Mouse (Mus musculus): ENCODE data around the gene Slc16a1. TPM values are rescaled to one million over a fixed set of nuclear protein-coding genes. Genes with fewer than 3 reads are reported as not detected.
A peak's percentile ranks its signal among the peaks of the same experiment; 100 is the strongest.

The Slc16a1 gene
- polyA plus RNA-seq, 1 experiment from 2014 or later, result 44.0 TPM

DNA sequence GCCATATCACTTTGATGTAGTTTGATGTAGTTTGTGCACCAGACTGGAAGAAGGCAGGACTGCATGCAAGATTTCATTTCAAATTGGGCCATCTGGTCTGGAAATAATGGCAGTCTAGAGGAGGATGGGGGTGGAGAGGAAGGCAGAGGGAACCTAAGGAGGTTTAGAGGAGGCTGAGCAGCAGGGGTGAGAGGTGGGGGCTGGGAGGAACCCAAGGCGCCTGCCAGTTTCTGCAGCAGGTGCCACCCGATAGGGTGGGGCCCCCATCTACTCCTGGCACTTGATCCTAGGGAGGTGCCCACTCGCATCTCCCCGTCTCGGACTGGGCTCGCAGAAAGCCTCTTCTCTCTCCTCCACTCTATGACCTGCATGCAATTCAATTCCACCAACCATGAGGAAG is 33.1 kb downstream of the Slc16a1 start:
- no peak overlapping the region for H3K4me3 ChIP-seq (ENCODE audit: low read length)
- no peaks in the 10 kb centered on the region for H3K36me3 ChIP-seq (ENCODE audit: insufficient read depth, low read length)
- peaks cover 62% of the 10 kb centered on the region for H3K4me1 ChIP-seq (ENCODE audit: insufficient read depth, low read length)
- peak; percentile 43 for ATAC-seq (ENCODE audit: low FRiP score, low TSS enrichment)
- H3K27me3 ChIP-seq (ENCODE audit: insufficient read depth, low read length), result no peaks in the 10 kb centered on the region
- peak overlapping the region; percentile 70 for H3K27ac ChIP-seq (ENCODE audit: low read length)
- no peak overlapping the region for H3K9ac ChIP-seq (replicated peaks; ENCODE audit: low read length)
- H3K4me2 ChIP-seq (replicated peaks; ENCODE audit: low read depth, low read length), result no peak overlapping the region; the same call in 1 of the 2 replicates
- H3K9me3 ChIP-seq (ENCODE audit: low read length), result no peaks in the 10 kb centered on the region
- 65% methylated on average over 6 of the region's 6 CpGs for WGBS

DNA sequence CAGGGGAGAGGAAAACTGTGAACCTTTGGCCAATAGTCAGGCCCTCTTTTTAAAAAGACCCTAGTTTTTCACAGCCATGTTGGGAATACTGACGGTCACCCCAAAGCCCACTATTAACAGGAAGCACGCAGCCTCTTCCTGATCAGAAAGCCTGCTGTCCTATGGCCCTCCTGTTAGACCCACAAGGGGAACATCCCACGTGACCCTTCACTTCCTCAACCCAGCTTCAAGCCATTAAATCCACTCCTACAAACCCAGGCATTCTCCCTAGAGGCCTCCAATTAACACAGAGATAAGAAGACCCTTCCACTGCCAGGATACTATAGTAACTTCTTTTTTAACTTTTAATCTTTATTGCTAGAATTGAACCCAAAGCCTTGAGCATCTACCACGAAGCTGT is 33.6 kb downstream of the Slc16a1 start:
- no peaks in the 10 kb centered on the region for H3K9me3 ChIP-seq (ENCODE audit: low read length)
- H3K36me3 ChIP-seq (ENCODE audit: insufficient read depth, low read length), result no peaks in the 10 kb centered on the region
- H3K27me3 ChIP-seq (ENCODE audit: insufficient read depth, low read length), result no peaks in the 10 kb centered on the region
- no peak for ATAC-seq (ENCODE audit: low FRiP score, low TSS enrichment)
- H3K4me3 ChIP-seq (ENCODE audit: low read length), result no peak overlapping the region
- no peak overlapping the region; the same call in 1 of the 2 replicates for H3K4me2 ChIP-seq (replicated peaks; ENCODE audit: low read depth, low read length)
- peak overlapping the region; percentile 70 for H3K27ac ChIP-seq (ENCODE audit: low read length)
- WGBS, result 31% methylated on average over 4 of the region's 4 CpGs
- peaks cover 62% of the 10 kb centered on the region for H3K4me1 ChIP-seq (ENCODE audit: insufficient read depth, low read length)
- no peak overlapping the region for H3K9ac ChIP-seq (replicated peaks; ENCODE audit: low read length)

DNA sequence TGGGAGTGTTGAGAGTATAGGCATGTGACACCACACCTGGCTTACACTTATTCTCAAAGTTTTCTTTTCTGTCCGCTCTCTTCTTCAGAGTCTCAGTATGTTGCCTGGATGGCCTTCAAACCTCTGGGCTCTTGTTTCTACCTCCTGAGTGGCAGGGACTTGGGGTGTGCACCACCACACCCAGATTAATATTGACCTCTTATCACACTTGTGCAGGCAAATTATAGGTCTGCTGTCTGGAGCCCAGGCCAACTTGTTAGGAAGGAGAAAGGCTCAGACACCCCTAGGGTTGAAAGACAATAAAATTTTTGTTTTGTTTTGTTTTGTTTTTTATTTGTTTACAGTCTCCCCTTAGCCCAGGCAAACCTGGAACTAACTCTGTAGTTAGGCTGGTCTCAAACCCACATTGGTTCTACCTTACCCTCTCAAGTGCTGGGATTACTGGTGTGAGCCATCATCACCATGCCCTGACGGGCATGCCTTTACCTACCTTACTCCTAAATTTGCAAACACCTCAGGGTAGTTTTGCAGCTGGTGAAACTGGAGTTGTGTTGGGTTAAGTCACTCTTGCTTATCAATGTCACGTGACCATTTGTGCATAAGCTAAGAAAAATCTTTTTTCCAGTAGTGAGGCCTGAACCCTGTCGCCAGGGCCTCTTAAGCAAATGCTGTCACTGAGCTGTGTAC is 35.3 kb downstream of the Slc16a1 start:
- Histone ChIP-seq H3K4me3 (ENCODE audit: low read length) (no peak overlapping the region), H3K9ac (replicated peaks; ENCODE audit: low read length) (no peak overlapping the region), H3K27ac (ENCODE audit: low read length) (peak overlapping the region; percentile 96), H3K4me2 (replicated peaks; ENCODE audit: low read depth, low read length) (peak overlapping the region; percentile 77; the same call in 1 of the 2 replicates), H3K9me3 (ENCODE audit: low read length) (no peaks in the 10 kb centered on the region), H3K36me3 (ENCODE audit: insufficient read depth, low read length) (no peaks in the 10 kb centered on the region), H3K4me1 (ENCODE audit: insufficient read depth, low read length) (peaks cover 62% of the 10 kb centered on the region), H3K27me3 (ENCODE audit: insufficient read depth, low read length) (no peaks in the 10 kb centered on the region)
- 46% methylated on average over 4 of the region's 4 CpGs for WGBS
- ATAC-seq (ENCODE audit: low FRiP score, low TSS enrichment), result no peak

DNA sequence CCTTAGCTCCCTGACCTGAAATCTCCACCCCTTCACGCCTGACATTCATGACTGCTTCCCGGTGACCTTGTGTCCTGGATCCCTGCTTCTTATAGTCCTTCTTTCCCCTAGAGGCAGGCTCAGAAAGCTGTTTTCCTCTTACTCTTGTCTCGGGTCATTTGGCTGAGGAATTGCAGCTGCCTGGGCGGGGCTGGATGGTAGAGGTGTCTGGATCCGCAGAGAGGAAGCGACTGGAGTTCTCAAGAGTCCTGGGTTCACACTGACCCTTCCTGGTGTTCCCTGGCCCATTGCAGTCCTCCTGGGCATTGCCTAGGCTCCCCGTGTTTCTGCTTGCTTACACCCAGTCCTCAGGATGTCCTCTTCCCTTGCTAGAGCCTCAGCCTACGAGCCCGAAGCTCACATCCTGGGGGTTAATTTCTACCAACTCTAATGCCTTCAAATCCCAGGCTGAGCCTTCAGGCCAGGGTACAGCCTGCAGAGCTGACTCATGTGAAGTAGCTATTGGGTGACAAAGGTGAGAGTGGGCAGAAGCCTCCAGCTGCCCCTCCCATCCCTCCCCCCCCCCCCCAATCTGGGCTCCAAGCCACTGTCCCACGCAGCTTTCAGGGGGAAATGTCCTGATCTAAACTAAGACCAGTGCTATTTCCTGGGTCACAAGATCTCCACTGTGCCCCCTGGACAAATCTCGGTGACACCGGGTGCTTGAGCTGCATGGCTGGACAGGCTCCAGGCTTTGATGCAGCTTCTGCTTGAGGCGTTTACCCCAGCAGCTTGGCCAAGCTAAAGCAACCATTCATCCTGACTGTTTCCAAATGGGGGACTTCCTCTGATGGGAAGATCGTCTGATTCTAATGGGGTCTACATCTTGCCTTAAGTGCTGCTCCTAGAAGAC is 36.1 kb downstream of the Slc16a1 start:
- peak overlapping the region; percentile 77 for H3K4me2 ChIP-seq (replicated peaks; ENCODE audit: low read depth, low read length)
- H3K9ac ChIP-seq (replicated peaks; ENCODE audit: low read length), result peak overlapping the region; percentile 64

DNA sequence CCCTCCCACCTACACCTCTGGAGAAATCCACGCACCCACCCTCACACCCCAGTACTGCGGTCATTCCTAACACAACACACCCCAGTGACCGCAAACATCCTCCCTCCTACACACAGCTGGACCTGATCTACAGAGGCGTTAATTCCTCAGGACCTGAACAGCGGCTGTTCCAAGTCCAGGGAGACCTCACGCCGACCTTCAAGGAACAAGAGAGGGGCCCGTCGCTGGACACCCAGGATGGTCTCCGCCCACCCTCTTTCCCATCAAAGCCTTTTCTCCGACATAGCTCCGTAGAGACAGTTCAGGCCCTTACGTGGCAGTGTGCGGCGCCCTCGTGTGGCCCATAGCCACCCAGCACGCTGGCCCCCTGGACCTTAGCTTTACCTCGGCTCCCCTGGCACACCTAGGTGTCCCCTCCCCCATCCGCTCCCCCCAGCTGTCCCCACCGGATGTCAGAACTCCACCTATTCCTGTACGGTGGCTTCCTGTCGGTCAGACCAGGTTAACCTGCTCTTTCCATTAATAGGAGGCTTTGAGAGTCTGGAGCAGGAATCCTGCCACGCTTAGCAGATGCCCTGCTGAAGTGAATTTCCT is 36.9 kb downstream of the Slc16a1 start:
- peak overlapping the region; percentile 46 for H3K4me3 ChIP-seq (ENCODE audit: low read length)
- H3K9ac ChIP-seq (replicated peaks; ENCODE audit: low read length), result peak overlapping the region; percentile 64
- WGBS, result 2% methylated on average over 23 of the region's 23 CpGs
- peak overlapping the region; percentile 77 for H3K4me2 ChIP-seq (replicated peaks; ENCODE audit: low read depth, low read length)
- peaks cover 54% of the 10 kb centered on the region for H3K4me1 ChIP-seq (ENCODE audit: insufficient read depth, low read length)
- H3K9me3 ChIP-seq (ENCODE audit: low read length), result peaks cover 2% of the 10 kb centered on the region; the same call in 1 of the 2 replicates
- no peaks in the 10 kb centered on the region for H3K36me3 ChIP-seq (ENCODE audit: insufficient read depth, low read length)
- peak overlapping the region; percentile 96 for H3K27ac ChIP-seq (ENCODE audit: low read length)
- peak; percentile 77 for ATAC-seq (ENCODE audit: low FRiP score, low TSS enrichment)
- H3K27me3 ChIP-seq (ENCODE audit: insufficient read depth, low read length), result no peaks in the 10 kb centered on the region

More for the DNA sequence above, 36.1 kb downstream of the Slc16a1 start:
- H3K9me3 ChIP-seq (ENCODE audit: low read length), result no peaks in the 10 kb centered on the region
- H3K27me3 ChIP-seq (ENCODE audit: insufficient read depth, low read length), result no peaks in the 10 kb centered on the region
- H3K4me1 ChIP-seq (ENCODE audit: insufficient read depth, low read length), result peaks cover 61% of the 10 kb centered on the region
- H3K27ac ChIP-seq (ENCODE audit: low read length), result peak overlapping the region; percentile 96
- peak; percentile 57 for ATAC-seq (ENCODE audit: low FRiP score, low TSS enrichment)
- no peaks in the 10 kb centered on the region for H3K36me3 ChIP-seq (ENCODE audit: insufficient read depth, low read length)
- peak overlapping the region; percentile 46 for H3K4me3 ChIP-seq (ENCODE audit: low read length)
- 3% methylated on average over 14 of the region's 14 CpGs for WGBS

DNA sequence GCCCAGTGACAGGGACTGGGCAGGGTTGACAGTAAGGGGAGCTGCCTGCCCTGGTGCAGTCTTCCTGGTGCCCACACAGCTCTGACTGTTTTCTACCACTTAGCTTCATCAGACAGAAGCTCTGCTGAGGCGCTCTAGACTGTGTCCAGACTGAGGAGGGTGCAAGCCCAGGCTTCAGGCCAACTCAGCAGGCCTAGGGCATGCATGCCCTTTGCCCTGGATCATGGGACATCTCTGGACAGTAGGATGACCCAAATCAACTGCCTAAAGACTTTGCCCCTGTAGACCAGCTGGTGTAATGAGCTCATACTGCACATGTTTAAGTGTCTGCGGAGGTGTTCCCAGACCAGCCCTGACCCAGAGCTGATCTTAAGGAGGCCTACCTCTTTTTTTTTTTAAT is 39.3 kb downstream of the Slc16a1 start:
- H3K4me2 ChIP-seq (replicated peaks; ENCODE audit: low read depth, low read length), result no peak overlapping the region
- no peak for ATAC-seq (ENCODE audit: low FRiP score, low TSS enrichment)
- H3K27me3 ChIP-seq (ENCODE audit: insufficient read depth, low read length), result no peaks in the 10 kb centered on the region
- no peak overlapping the region for H3K9ac ChIP-seq (replicated peaks; ENCODE audit: low read length)
- peaks cover 31% of the 10 kb centered on the region for H3K4me1 ChIP-seq (ENCODE audit: insufficient read depth, low read length)
- peaks cover 2% of the 10 kb centered on the region; the same call in 1 of the 2 replicates for H3K9me3 ChIP-seq (ENCODE audit: low read length)
- H3K4me3 ChIP-seq (ENCODE audit: low read length), result no peak overlapping the region
- H3K27ac ChIP-seq (ENCODE audit: low read length), result no peak overlapping the region
- H3K36me3 ChIP-seq (ENCODE audit: insufficient read depth, low read length), result no peaks in the 10 kb centered on the region
- 94% methylated on average over 2 of the region's 2 CpGs for WGBS

DNA sequence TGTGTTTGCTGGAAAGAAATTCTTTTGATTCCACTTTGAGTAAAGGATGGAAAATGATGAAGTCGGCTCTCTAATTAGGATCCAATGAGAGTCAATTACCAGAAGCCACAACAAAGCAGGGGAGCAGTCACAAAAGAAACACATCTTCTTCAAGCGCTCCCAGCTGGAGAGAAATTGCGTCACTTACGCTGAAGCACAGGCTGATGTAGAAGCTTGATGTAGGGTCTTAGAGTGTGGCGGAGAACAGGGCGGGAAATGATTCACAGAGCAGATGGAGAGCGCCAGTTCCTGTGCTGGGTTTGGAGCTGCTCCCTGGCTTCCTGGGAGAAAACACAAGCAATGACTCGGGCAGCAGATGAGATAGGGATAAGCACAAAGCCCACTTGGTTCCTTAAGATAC is 40.4 kb downstream of the Slc16a1 start:
- Histone ChIP-seq H3K36me3 (ENCODE audit: insufficient read depth, low read length) (no peaks in the 10 kb centered on the region), H3K9ac (replicated peaks; ENCODE audit: low read length) (no peak overlapping the region), H3K4me1 (ENCODE audit: insufficient read depth, low read length) (peaks cover 22% of the 10 kb centered on the region), H3K27me3 (ENCODE audit: insufficient read depth, low read length) (no peaks in the 10 kb centered on the region), H3K4me3 (ENCODE audit: low read length) (no peak overlapping the region), H3K4me2 (replicated peaks; ENCODE audit: low read depth, low read length) (no peak overlapping the region), H3K27ac (ENCODE audit: low read length) (no peak overlapping the region), H3K9me3 (ENCODE audit: low read length) (peaks cover 2% of the 10 kb centered on the region; the same call in 1 of the 2 replicates)
- no peak for ATAC-seq (ENCODE audit: low FRiP score, low TSS enrichment)
- WGBS, result 87% methylated on average over 8 of the region's 8 CpGs

DNA sequence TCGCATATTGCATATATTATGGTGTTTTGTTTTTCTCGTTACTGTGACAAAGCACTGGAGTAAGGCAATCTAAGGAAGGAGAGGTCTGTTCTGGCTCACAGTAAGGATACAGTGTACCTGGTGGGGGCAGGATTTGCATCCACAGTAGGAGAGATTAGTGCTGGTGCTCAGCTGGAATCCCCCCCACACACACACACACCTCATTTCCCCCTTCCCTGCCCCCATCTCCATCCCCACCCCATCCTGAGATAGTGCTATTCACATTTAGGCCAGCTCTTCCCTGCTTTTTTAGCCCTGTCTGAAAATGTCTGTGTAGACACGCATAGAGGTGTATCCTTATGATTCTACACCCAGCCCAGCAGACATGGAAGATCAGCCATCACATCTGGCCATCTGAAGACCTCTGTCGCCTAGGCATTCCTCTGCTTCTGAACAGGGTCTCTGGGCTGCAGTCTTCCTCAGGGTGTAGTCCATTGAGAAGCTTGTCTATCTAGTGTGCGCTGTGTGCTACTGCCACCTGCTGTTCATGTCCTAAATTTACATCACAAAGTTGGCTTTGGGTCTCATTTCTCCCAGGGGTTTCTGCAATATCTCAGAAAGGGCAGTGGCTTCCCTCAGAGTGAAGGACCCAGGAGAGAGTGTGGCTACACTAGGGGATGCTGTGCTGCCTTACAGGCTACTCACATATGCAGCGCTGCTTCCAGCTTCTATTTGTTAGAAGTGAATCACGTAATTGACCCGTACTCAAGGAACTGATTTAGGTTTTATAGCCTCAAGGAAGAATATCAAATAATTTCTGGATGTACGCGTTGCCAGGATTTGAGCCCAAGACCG is 44.4 kb downstream of the Slc16a1 start:
- H3K4me2 ChIP-seq (replicated peaks; ENCODE audit: low read depth, low read length), result no peak overlapping the region
- H3K27ac ChIP-seq (ENCODE audit: low read length), result no peak overlapping the region
- ATAC-seq (ENCODE audit: low FRiP score, low TSS enrichment), result peak; percentile 84
- H3K4me3 ChIP-seq (ENCODE audit: low read length), result no peak overlapping the region
- H3K27me3 ChIP-seq (ENCODE audit: insufficient read depth, low read length), result no peaks in the 10 kb centered on the region
- no peak overlapping the region for H3K9ac ChIP-seq (replicated peaks; ENCODE audit: low read length)
- WGBS, result 58% methylated on average over 11 of the region's 11 CpGs
- no peaks in the 10 kb centered on the region for H3K36me3 ChIP-seq (ENCODE audit: insufficient read depth, low read length)
- peaks cover 2% of the 10 kb centered on the region; the same call in 1 of the 2 replicates for H3K9me3 ChIP-seq (ENCODE audit: low read length)
- no peaks in the 10 kb centered on the region for H3K4me1 ChIP-seq (ENCODE audit: insufficient read depth, low read length)

DNA sequence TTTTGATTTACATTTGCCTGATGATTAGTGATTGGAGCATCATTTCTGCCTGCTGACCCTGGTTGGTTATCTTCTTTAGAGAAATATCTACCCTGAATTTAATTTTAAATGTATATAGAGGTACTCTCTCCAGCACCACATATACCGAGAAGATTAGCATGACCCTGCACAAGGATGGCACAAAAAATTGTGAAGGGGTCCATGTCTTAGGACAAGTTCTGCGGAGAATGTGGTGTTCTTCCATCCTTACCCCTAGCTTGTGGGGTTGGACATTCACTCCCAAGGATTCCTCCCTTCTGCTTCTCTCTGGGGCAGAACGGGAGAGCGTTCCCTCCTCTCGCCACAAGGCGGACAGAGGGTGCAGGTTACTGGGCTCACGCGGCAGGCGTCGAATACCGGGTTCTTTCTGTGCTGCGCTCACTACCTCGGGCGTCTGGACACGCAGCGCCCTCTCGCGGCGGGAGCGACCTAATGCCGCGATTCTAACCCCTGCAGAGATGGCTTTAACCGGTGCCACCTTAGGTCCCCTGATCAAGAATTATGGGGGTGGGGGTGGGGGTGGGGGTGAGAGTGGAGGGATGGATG is 62.4 kb downstream of the Slc16a1 start:
- Histone ChIP-seq H3K9ac (replicated peaks; ENCODE audit: low read length) (no peak overlapping the region), H3K36me3 (ENCODE audit: insufficient read depth, low read length) (no peaks in the 10 kb centered on the region), H3K4me3 (ENCODE audit: low read length) (no peak overlapping the region), H3K27me3 (ENCODE audit: insufficient read depth, low read length) (no peaks in the 10 kb centered on the region), H3K4me1 (ENCODE audit: insufficient read depth, low read length) (0 out of 2 replicates have a peak, but pooled peaks cover 5% of the 10 kb centered on the region), H3K9me3 (ENCODE audit: low read length) (no peaks in the 10 kb centered on the region), H3K27ac (ENCODE audit: low read length) (no peak overlapping the region), H3K4me2 (replicated peaks; ENCODE audit: low read depth, low read length) (no peak overlapping the region)
- ATAC-seq (ENCODE audit: low FRiP score, low TSS enrichment), result peak; percentile 90
- 5% methylated on average over 23 of the region's 23 CpGs for WGBS
